Mouse (Mus musculus): Measurements from ENCODE around the gene C9.

The C9 gene

DNA sequence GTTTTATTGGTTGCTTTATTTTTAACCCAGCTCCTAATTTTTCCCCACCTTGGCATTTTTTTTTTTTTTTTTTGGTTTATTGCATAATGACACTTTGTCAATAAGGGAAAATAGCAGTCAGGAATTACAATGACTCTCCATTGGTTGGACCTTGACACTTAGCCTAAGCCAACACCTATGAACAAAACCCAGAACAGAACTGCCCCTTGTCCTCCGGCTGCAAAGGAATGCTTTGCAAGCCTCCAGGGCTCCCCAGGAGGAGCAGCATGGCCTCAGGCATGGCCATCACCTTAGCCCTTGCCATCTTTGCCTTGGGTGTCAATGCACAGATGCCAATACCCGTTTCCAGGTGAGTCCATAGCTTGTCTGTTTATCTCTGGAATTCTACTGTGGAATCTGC, at the start of gene C9:
C9 (plus strand) TSS at position 193 of the 400 bp plus-strand sequence.
- DNase-seq (ENCODE audit: low read depth, low spot score), result no peak

DNA sequence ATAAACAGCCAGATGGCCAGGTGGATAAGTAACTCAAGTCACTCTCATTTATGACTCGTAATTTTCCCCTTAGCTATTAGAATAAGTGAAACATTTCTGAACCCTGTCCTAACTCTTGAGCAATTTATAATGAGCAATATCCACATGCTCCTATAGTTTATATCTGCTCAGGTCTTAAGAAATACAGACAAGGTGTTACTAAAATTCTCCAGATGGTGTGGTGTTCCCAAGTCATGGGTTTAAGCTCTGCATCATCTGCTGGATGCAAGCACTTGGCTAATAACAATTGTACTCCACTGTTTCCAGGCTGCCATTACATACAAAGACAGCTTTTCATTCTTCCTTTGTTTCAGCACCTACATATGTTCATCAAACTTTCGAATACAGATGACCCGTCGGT, 46.9 kb upstream of the C9 start:
- DNase-seq (ENCODE audit: low read depth, low spot score), result no peak

DNA sequence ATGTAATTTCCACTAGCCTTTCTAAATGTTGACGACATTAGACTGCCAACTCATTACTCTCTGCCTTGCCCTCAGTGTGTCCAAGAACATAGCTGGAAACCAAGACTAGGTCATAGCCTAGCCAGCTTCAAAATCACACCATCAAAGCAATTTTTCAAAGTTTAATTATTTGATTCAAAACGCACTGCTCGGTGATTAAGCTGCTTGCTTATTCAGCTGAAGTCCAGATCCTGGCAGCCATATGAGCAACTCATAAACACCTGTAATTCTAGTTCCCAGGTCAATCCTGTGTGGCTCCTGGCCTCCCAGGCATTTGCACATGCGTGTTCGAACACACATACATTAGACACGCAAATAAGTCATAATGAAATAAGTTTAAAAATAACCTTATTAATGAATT, 46.2 kb upstream of the C9 start:
- DNase-seq (ENCODE audit: low read depth, low spot score), result no peak

DNA sequence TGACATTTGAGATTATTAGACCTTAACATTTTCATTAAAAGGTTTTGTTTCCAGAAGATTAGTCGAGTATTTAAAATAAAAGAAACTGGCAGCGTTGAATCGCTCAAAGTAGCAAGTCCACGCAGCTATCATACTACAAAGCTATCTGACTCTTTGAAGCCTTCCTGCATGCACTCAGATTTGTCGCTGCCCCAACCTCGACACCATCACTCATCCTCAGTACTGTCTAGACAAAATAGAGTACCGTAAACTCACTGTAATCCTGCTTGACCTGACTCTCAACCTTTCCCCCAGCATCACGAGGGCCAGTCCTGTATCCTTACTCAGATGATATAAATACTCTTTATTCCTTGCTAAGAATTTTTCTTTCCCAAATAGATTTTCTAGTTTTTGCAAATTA, 45.0 kb upstream of the C9 start:
- DNase-seq (ENCODE audit: low read depth, low spot score), result no peak

DNA sequence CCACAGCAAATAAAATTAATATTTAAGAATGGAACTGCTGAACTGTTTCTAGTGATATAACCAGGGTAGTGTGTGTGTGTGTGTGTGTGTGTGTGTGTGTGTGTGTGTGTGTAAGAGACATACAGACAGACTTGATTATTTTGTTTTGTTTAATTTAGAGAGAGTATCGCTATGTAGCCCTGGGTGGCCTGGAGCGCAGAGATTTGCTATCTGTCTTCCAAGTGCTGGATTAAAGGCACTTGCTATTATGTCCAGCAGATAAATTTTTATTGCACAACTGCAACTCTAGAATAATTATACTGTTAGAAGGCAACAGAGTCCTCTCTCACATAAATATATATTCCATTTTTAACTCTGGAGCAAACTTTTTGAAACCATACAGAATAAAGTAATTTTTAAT, 42.7 kb upstream of the C9 start:
- no peak for DNase-seq (ENCODE audit: low read depth, low spot score)

DNA sequence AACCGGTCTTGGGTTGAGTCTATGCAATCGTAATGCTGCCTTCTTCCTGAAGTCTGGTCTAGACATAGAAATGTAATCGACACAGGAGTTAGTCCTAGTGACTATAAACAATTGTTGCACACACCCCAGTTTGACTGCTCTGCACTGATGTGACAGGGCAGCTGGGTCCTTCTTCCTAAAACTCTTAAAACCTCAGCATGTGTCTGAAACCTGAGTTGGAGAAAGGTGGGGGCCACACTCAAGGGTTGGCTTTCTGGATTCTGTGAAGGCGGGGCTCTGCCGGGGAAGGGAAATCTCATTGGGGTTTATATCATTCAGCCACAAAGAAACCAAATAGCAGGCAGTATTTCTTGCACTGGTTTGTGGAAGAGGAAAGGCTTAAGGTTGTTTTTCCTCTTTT, 41.0 kb upstream of the C9 start:
- no peak for DNase-seq (ENCODE audit: low read depth, low spot score)

DNA sequence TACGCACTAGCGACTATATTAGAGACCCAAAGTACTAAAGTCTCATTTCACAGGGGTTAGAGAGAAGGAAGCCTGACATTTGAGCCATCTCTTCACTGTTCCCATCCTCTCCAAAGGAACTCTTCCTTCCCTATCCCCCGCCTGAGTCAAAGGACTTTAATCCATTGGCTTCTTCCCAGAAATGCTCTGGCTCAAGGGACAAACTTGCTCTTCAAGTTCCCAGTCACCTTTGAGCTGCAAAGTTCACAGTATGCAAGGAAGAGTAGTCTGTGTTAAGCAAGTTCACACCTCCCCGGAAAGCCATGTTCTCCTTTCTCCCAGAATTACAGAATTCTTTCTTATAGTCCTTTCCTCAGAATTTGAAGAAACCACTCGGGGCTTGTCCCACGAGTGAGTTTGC, 38.4 kb upstream of the C9 start:
- DNase-seq (ENCODE audit: low read depth, low spot score), result no peak

DNA sequence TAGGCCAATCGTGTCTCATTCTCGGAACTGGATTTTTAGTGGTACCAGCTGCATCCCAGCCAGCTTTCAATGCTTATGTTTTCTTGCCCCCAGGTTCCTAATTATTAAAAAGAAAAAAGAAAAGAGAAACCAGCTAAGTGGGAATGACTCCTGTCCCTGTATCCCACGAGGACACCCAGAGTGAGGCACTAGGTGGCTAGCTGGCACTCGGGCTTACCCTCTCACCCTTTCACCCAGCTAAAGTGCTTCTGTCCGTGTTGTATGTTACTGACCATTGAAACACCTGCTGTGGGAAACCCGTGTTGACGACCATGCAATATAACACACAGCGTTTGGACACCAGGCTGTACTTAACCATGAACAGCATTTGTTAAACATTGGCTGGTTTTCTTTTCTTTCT, 36.1 kb upstream of the C9 start:
- DNase-seq (ENCODE audit: low read depth, low spot score), result no peak

DNA sequence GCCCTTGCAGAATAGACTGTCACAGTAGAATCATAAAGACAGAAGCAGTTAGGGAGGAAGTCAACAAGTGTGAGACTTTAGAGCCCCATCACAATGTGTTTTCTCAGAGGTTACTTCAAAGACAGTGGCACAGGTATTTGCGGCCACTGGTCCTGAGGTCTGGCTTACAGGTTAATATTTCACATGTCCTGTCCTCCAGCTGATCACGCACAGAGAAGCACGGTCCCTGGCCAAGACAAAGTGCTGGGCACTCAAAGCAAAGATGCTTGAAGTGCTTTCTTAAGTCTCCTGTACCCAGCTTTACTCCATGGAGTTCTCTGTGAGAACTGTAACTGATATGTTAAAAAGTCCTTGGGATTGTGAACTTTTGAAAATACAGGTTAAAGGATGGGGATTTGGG, 35.0 kb upstream of the C9 start:
- no peak for DNase-seq (ENCODE audit: low read depth, low spot score)

DNA sequence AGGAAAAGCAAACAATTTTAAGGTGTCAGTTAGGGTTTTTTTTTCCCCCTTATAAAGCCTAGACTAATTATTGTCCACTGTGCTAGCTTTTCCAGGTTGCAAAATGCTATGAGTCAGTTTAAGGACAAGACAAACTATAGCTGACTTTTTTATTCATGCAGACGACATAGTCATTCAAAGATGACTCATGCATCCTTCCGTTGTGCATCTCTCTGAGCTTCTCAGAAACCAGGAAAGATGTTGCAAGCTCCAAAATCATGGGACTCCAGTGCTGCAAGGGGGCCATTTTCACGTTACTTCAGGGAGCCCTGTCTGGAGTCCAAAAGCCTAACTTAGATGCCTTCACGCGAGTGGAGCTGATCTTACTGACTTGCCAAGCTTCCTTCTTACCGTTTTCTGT, 33.8 kb upstream of the C9 start:
- no peak for DNase-seq (ENCODE audit: low read depth, low spot score)

DNA sequence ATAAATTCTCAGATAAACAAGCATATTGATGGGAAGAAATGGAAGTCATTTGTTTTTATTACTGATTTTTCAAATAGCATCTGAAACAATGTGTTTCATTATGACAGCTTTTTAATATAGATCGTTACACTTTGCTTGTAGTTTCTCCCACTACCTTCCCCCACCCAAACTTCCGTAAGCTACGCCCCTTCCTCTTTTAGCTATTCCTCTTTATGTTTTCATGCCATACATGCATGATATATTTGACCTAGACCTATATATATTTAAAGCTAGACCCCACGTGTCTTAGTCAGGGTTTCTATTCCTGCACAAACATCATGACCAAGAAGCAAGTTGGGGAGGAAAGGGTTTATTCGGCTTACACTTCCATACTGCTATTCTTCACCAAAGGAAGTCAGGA, 29.8 kb upstream of the C9 start:
- no peak for DNase-seq (ENCODE audit: low read depth, low spot score)

DNA sequence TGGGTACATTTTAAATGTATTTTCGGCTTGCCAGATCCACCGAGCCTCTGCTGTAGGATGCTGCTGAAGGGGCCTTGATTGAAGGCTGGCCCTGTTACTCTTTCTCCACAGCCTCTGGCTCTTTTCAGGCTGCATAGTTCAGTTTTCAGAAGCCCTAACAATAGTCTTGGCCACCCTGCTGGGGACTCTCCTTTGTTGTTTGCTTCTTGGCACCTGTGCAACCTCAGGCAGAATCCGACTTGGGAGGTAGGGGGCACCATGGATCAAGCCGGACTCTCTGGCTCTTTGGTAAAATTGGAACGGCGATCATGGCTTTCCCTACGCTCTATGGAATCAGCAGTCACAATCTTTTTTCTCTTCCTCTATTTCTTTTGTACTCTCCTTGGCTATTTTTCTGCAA, 13.3 kb upstream of the C9 start:
- DNase-seq (ENCODE audit: low read depth, low spot score), result no peak

DNA sequence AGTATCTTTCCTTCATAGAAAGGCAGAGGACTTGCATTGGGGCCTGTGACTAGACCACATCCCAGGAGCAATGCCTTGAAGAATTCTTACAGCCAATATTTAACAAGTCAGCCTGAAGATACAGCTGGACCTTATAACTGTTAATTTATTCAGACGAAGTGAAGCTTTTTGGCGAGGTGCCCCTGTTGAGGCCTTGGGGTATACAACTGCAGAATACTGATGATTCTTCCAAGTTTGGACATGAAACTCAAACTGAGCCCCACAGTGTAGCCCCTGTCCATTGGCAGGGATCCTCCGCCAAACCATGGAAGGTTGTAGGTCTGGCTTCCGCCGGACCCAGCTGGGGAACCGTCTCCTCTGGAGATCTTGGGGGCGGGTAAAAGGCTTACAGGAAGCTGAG, 12.7 kb upstream of the C9 start:
- DNase-seq (ENCODE audit: low read depth, low spot score), result no peak

DNA sequence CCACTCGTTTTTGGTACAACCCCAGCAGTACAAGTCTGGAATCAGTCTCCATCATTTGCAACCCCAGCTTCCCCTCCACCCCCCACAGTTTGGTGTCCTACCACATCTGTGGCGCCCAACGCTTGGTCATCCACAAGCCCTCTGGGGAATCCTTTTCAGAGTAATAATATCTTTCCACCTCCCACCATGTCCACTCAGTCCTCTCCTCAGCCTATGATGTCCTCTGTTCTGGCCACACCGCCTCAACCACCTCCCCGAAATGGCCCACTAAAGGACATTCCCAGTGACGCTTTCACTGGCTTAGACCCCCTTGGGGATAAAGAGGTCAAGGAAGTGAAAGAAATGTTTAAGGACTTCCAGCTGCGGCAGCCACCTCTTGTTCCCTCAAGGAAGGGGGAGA, 9.8 kb upstream of the C9 start:
- no peak for DNase-seq (ENCODE audit: low read depth, low spot score)

DNA sequence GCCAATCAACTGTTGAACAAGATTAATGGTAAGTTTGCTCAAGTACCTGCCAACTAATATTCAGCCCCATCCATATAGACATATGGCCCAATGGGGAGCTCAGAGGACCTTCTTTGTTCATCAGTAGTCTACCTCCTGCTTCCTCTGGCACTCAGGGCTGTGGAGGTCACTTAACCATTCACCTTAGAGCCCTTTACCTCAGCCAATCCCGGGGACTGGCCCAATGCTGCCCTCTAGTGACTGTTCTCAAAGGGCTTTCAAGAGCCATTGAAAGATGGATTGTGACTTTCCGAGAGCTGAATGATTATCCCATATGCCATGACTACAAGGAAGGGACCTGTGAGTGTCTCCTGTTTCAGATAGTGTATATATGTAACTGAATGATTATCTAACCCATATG, 9.4 kb upstream of the C9 start:
- peak; percentile 6 for DNase-seq (ENCODE audit: low read depth, low spot score)

DNA sequence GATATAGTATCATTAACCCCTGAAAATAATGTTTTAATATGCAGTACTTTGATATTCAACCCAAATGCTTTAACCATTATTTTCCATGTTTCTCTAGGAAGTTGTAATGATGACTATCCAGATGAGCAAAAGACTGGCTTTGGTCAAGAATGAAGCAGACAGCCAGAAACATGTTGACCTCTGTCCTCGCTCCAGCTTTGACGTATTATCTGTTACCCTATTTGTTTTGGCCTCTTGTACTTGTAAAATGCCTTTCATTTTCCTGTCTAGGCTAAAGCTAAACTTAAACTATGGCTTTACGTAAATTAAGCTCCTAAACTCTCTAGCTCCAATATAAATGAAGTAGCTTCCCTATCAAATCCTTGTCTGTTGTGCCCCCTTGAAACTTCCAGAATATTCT, 6.4 kb upstream of the C9 start:
- no peak for DNase-seq (ENCODE audit: low read depth, low spot score)

DNA sequence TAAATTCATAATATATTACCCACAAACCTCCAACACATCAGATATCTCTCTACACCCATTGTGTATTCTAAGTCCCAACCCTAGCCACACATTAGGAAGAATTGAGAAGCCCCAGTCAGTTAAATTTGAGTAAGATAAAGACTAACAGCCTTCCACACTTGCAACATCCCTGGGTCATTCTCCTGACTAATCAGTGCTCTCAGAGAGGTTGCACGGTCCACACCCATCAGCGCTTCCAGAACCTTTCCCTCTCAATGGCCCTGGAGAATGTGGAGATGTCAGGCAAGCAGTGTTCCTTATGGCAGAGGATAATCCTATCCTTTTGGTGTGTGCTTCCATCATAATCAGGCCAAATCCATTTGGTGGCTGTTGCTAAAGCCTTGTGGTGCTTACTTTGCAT, 675 bp upstream of the C9 start:
- no peak for DNase-seq (ENCODE audit: low read depth, low spot score)

DNA sequence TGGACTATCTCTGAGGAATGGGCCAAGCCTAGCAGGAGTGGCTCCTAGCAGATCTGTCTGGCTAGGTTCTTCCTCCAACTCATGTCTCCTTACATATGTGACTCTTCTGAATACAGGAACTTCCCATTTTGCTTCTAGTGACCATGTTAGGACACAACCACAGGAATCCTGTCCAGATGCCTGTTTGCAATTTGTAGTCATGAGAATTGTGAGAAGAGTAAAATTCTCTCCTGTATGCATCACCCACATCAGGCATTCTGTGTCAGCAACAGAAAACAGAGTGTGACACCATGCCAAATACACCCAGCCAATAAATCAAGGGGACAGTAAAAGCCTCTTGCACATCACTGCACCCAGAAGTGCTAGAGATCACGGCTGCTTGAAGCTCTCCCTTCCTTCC, 1.1 kb downstream of the C9 start:
- DNase-seq (ENCODE audit: low read depth, low spot score), result no peak

DNA sequence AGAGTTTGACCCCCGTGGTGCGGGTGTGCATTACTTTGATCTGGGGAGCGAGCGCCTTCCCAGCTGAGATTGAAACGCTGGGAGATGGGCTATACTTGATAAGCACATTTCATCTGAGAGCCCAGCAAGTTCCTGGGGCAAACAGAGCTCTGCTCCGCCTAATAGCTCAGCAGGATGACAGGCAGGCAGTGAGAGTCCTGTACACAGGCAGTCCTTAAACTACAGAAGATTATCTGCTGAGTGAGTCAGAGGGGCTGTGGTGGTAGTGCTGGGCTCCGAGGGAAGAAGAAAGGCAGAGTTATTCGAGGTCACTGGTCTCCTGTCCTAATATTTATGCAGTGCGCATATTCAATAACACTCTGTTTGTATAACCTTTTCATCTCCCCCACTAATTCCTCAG, 3.8 kb downstream of the C9 start:
- no peak for DNase-seq (ENCODE audit: low read depth, low spot score)

DNA sequence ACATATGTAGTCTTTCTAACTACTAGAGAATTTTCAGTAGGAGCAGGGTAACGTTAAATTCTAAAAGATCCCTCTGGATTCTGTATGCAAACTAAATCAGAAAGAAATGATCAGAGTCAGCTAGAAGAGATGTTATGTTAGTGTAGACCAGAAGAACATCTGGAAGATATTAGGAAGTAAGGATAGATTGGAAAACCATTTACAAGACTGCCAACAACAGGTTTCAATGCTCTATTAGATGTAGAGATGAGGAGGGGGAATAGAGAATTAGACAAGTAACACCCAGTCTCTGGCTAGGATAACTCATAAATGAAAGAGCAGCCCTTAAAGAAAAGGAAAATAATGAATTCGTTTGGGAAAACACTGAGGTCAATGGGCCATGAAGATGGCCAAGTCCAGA, 9.3 kb downstream of the C9 start:
- DNase-seq (ENCODE audit: low read depth, low spot score), result no peak

DNA sequence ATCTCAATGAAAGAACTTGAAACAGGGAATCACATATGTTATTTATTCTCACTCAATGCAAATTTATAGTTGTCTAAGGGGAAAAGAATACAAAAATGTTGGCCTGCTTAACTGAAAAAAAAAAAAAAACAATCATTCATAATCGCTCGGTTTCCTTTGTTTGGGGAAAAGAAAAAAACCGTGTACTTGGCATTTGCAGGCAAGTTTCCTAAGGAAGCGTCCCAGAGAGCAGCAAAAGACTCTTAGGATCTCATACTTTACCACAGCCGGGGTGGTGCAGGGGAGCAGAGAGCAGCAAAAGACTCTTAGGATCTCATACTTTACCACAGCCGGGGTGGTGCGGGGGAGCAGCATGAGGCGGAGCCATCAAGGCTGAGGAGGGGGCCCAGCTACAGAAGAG, 16.3 kb downstream of the C9 start:
- DNase-seq (ENCODE audit: low read depth, low spot score), result no peak

DNA sequence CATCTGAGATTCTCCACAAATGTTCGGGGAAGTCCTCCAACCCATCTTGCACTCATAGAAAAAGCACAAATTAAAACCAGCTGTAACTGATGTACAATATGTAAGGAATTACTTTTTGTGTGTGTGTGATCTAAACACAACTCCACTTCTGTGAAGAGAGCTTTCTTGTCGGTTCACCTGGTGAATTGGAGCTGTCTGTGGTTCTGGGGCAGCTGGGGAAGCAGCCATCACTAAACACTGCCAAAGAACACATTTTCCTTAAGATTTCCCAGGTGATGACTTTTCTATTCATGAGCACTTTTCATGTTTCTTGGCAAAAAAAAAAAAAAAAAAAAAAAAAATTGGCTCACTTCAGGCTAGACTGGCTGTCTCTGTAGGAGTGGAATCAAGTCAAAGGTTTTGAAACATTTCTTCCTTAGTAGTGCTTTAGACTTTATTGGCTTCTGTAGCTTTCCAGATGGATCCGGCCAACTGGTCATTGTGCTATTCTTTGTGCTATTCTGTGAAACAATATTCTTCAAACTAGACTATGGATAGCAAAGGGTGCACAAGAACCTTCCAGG, 18.3 kb downstream of the C9 start:
- DNase-seq (ENCODE audit: low read depth, low spot score), result no peak

DNA sequence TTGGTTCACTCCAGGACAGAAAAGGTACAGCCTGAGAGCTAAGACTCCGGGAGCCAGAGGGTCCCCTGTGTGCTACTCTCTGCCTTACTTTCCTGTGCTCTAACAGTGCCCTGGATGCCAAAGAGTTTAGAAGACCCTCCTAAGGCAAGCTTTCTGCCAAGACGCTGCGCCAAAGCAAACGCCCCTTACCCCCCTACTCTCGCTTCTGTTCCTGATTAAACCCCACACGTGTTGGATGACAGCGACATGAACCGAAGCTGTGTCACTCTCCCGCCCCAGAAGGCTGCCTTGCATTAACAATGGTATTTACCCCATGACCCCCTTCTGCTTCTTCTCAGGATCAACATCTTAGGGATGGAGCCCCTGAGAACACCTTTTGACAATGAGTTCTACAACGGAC, 21.9 kb downstream of the C9 start:
- no peak for DNase-seq (ENCODE audit: low read depth, low spot score)

DNA sequence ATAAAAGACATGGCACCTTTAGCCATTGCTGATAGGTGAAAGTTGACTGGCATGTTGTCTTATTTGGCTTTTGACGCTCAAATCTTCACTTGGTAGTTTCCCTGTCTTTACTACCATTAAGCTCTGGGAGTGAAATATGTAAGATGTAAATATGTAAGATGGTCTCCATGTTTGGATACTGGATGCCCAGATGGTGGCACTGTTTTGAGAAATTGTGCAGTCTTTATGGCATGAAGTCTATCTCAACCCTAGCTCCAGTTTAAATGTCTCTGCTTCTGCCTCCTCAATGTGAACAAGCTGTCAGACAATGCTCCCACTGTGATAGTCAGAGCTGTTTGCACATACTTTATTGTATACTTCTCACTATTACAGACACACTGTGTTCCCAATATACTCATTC, 23.7 kb downstream of the C9 start:
- DNase-seq (ENCODE audit: low read depth, low spot score), result no peak

DNA sequence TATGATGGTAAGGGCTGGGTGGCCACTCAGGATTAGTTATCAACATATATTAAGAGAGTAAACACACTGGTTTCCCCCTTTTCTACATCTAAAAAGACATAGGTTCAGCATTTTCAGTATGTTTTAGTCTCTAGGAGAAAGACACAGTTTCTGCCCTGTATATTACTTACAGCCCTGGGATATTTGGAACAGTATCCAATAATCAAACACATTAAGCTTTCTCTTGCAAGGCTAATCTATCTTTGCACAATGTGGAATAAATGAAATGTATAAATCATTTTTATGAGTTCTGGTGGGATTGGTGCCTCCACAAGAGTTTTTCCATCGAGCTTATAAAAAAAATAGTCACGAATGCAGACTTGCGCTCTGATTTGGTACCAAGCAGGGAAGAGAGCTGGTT, 24.3 kb downstream of the C9 start:
- DNase-seq (ENCODE audit: low read depth, low spot score), result no peak
